Mouse (Mus musculus) embryonic facial prominence, embryonic 13.5 days (tissue): ENCODE results near the gene Adssl1. TPM values are rescaled to one million over a fixed set of nuclear protein-coding genes. Genes with fewer than 3 reads are reported as not detected.
A peak's percentile ranks its signal among the peaks of the same experiment; 100 is the strongest.

Source experiments
- ATAC-seq: fragments of 200-750 bp; cut with Nextera tagmentation; 2 replicates; pipeline ENCODE4 v1.8.0; 2017; ENCODE audit warnings: low read depth; ENCODE audit not compliant: insufficient number of reproducible peaks, insufficient read depth, low FRiP score, low TSS enrichment
- H3K27ac ChIP-seq: fragments of 300-500 bp; sonication (generic); 2 replicates; pipeline ENCODE4 v1.5.1; 2015; ENCODE audit warnings: moderate library complexity, mild to moderate bottlenecking, inconsistent platforms
- H3K27me3 ChIP-seq: fragments of 300-500 bp; sonication (generic); 2 replicates; pipeline ENCODE4 v1.6.1; 2015; ENCODE audit warnings: mild to moderate bottlenecking, inconsistent platforms
- H3K36me3 ChIP-seq: fragments of 300-500 bp; sonication (generic); 2 replicates; pipeline ENCODE4 v1.6.1; 2015; ENCODE audit warnings: mild to moderate bottlenecking, inconsistent platforms
- H3K4me1 ChIP-seq: fragments of 300-500 bp; sonication (generic); 2 replicates; pipeline ENCODE4 v1.6.1; 2015; ENCODE audit warnings: inconsistent platforms
- H3K4me2 ChIP-seq: fragments of 300-500 bp; sonication (generic); 2 replicates; pipeline ENCODE4 v1.6.1; 2015; ENCODE audit warnings: moderate library complexity, mild to moderate bottlenecking, inconsistent platforms
- H3K4me3 ChIP-seq: fragments of 300-500 bp; sonication (generic); 2 replicates; pipeline ENCODE4 v1.5.1; 2015; ENCODE audit warnings: mild to moderate bottlenecking, inconsistent platforms
- H3K9ac ChIP-seq: fragments of 300-500 bp; sonication (generic); 2 replicates; pipeline ENCODE4 v1.6.1; 2015; ENCODE audit warnings: mild to moderate bottlenecking, inconsistent platforms
- H3K9me3 ChIP-seq: fragments of 300-500 bp; sonication (generic); 2 replicates; pipeline ENCODE4 v1.6.1; 2016; ENCODE audit warnings: inconsistent platforms
- WGBS: fragments of 180-500 bp; shearing (Covaris S2); methylation state at CpG from one replicate; pipeline ENCODE4 v1.1.7; 2015; ENCODE audit warnings: mixed read lengths; 5-methylcytosine and 5-hydroxymethylcytosine counted together
- polyA plus RNA-seq: library from polyadenylated mRNA; unstranded; fragments of >200 nt; fragmentation: Nextera tagmentation; extraction: Ambion mirVana; gene quantifications from 2 replicates; pipeline ENCODE4 v1.2.1, GENCODE M21; 2015

Gene Adssl1
- polyA plus RNA-seq, 1 experiment from 2014 or later: 4.4 TPM

DNA sequence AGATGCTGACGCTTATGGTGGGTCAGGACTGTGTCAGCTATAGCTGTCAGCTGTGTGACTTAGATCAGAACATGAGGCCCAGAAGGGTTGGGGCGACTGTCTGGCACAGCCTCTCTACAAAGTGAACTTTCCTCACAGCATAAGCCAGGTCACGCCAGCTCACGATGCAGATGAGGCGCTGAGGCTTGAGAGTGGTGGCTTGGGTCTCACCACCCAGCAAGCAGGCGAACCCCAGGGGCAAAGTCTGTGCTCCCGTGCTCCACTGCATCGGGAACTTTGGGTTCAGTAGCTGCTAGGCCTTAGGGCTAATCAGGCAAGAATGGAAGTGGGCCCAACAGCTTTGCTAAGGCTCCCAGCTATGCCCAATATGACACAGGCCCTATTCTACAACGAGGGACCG, 10.8 kb upstream of the Adssl1 start:
- no peak overlapping the region for H3K9ac ChIP-seq
- H3K36me3 ChIP-seq: peaks cover 45% of the 10 kb centered on the region

DNA sequence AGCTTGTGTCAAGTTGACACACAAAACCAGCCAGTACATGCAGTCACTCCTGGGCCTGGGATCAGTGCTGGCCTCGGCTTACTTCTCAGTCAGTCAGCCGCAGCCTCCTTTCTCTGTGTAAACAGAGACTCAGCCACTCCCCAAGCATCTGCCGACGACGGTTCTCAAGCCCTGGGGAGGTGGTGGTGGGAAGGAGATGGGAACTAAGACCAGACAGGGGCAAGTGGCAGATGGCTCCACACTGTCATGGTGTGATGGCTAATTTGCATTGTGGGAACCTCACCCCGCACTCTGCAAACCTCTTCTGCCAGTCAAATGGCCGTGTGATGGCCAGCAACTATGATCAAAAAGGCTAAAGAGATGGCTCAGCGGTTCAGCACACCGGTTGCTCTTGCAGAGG, 3.2 kb upstream of the Adssl1 start:
- Histone ChIP-seq H3K36me3 (peaks cover 14% of the 10 kb centered on the region), H3K27me3 (peaks cover 33% of the 10 kb centered on the region), H3K9me3 (no peaks in the 10 kb centered on the region), H3K4me2 (no peak overlapping the region), H3K4me1 (peaks cover 28% of the 10 kb centered on the region), H3K9ac (no peak overlapping the region), H3K4me3 (no peak overlapping the region), H3K27ac (no peak overlapping the region)
- 57% methylated on average over 9 of the region's 9 CpGs for WGBS
- no peak for ATAC-seq

More for the DNA sequence above, 10.8 kb upstream of the Adssl1 start:
- WGBS: 81% methylated on average over 10 of the region's 10 CpGs
- Histone ChIP-seq H3K4me2 (no peak overlapping the region), H3K9me3 (no peaks in the 10 kb centered on the region), H3K27ac (no peak overlapping the region), H3K4me1 (peaks cover 9% of the 10 kb centered on the region), H3K4me3 (no peak overlapping the region), H3K27me3 (no peaks in the 10 kb centered on the region)
- no peak for ATAC-seq

DNA sequence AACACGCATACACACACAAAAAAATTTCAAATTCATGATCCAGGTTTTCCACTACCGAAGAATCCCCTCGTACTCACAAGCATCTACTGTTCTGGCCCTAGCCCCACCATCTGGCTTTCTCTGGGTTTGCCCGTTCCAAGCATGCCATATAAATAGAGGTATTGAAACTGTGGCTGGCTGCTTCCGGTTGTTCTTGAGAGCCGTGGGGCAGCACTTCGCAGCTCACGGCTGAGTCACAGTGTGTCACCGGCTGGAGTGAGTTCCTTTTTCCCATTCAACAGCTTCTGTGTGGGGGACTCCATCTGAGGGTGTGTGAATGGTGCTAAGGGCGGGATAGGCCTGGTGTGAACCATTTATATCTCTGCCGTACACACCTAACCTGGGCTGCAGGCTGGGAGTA, 2.7 kb upstream of the Adssl1 start:
- Histone ChIP-seq H3K27ac (no peak overlapping the region), H3K36me3 (peaks cover 12% of the 10 kb centered on the region), H3K4me3 (no peak overlapping the region), H3K9ac (no peak overlapping the region), H3K27me3 (peaks cover 38% of the 10 kb centered on the region), H3K4me2 (no peak overlapping the region), H3K4me1 (peaks cover 28% of the 10 kb centered on the region), H3K9me3 (no peaks in the 10 kb centered on the region)
- 84% methylated on average over 11 of the region's 11 CpGs for WGBS
- no peak for ATAC-seq

DNA sequence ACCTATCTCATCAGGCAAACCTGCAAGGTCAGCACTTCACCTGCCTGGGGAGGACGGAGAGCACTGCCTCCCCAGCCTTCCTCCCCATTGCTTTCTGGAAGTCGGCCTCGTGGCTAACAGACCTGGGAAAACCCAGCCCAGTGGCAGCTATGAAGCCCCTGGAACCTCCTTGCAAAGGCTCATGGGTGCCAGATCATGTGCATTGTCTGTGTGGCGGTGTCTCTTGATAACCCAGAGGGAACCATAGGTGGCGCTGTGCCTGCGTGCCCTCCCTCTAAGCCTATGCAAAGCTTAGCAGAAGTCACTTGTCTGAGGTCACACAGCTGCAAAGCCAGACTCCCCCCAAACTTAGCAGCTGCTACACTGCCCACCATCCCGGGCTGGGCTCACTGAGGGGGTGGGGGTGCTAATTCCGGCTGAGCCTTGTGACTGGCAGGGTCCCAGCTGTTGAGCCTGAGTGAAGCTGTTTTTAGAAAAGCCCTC, 1.9 kb upstream of the Adssl1 start:
- H3K36me3 ChIP-seq: peaks cover 5% of the 10 kb centered on the region
- no peaks in the 10 kb centered on the region for H3K9me3 ChIP-seq
- H3K9ac ChIP-seq: no peak overlapping the region
- peaks cover 43% of the 10 kb centered on the region for H3K27me3 ChIP-seq
- WGBS: 17% methylated on average over 8 of the region's 8 CpGs
- H3K4me2 ChIP-seq: no peak overlapping the region
- peaks cover 28% of the 10 kb centered on the region for H3K4me1 ChIP-seq
- peak; percentile 22; the same call in 1 of the 2 replicates for ATAC-seq
- H3K4me3 ChIP-seq: no peak overlapping the region
- H3K27ac ChIP-seq: no peak overlapping the region

DNA sequence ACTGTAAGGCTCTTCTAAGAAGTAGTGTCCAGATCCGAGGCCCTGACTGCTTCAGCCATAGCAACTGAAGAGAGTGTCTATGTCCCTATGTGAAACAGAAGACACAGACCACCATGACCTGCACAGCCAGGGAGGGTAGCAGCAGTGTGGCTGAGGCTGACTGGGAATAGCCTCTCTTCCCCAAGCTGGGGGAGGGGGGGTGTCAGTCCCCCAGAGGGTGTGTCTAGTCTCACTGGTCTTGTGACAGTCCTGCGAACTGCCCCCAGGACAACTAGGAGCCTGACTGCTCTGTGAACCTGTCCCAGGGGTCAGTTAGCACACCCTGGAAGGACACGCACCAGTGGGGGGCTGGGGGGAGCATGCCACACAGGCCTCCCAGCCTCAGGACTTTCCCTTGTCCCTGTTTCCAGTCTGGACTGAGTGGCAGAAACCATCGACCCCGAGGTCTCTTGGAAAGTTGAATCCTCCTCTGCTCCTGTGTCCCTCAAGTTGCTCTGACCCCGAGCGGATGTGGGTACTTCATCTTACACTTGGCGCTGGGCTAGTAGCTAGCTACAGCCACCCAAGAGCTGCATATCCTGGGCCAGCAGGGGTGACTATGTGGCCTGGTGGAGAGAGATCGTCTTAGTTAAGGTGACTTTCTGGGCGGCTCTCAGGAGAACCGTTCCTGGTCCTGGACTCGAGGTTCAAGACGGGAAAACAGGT, 712 bp upstream of the Adssl1 start:
- Histone ChIP-seq H3K4me2 (peak overlapping the region; percentile 98), H3K4me1 (peaks cover 34% of the 10 kb centered on the region), H3K4me3 (peak overlapping the region; percentile 58), H3K9ac (peak overlapping the region; percentile 77; the same call in 1 of the 2 replicates), H3K27ac (no peak overlapping the region), H3K36me3 (peaks cover 5% of the 10 kb centered on the region), H3K9me3 (no peaks in the 10 kb centered on the region), H3K27me3 (peaks cover 43% of the 10 kb centered on the region)
- 23% methylated on average over 13 of the region's 13 CpGs for WGBS
- ATAC-seq: no peak

DNA sequence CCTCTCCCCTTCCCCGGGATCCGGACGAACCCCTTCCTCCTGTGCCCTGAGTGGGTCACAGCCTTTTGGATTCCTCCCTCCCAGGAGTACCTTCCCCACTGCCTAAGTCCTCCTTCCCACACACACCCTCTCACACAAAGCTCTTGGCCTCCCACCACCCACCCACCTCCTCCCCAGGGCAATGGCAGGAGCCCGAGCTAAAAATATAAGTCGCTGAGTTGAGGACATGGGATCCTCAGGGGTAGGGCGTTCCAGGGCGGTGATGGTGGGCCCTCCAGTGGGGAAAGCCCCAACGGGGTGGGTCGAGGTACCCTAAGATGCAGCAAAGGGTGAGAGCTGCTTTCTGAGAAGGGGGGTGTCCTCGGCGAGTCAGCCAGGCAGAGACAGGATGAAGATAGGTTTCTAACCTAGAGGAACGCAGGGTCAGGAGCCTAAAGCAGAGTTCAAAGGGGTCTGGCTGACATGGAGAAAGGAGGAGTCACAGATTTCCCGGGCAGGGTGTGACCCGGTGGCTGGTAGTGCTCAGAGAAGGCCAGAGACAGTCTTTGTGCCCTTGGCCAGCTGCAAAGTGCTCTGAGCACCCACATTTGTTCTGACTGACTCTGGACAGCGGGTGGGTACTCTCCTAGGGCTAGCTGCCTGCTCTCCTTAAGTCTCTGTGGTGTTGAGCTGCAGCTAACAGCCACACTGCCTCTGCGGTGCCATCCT, 663 bp downstream of the Adssl1 start:
- peak overlapping the region; percentile 98 for H3K4me2 ChIP-seq
- H3K36me3 ChIP-seq: no peaks in the 10 kb centered on the region
- no peak overlapping the region for H3K27ac ChIP-seq
- ATAC-seq: no peak
- H3K9ac ChIP-seq: peak overlapping the region; percentile 77
- no peaks in the 10 kb centered on the region for H3K9me3 ChIP-seq
- peaks cover 43% of the 10 kb centered on the region for H3K27me3 ChIP-seq
- WGBS: 15% methylated on average over 16 of the region's 16 CpGs
- peak overlapping the region; percentile 58 for H3K4me3 ChIP-seq
- H3K4me1 ChIP-seq: peaks cover 34% of the 10 kb centered on the region

DNA sequence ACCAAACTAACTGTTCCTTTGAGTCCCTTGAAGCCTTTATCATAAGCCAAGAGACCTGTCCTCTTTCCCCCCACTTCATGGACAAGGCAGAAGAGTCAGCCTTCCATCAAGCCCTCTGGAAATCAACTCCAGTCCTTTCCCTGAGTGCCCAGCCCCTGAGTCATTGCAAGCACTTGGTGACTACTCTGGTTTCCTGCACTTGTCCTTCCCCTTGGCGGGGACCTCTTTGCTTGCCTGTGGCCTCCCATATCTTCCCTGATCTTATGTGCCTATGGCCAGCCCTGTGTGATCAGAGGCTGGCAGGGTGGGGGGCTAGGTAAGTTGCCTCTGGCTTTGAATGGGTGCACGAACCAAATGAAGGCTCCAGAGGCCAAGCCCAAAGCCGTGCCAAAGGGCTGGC, 2.1 kb downstream of the Adssl1 start:
- ATAC-seq: no peak
- 77% methylated on average over 3 of the region's 3 CpGs for WGBS

DNA sequence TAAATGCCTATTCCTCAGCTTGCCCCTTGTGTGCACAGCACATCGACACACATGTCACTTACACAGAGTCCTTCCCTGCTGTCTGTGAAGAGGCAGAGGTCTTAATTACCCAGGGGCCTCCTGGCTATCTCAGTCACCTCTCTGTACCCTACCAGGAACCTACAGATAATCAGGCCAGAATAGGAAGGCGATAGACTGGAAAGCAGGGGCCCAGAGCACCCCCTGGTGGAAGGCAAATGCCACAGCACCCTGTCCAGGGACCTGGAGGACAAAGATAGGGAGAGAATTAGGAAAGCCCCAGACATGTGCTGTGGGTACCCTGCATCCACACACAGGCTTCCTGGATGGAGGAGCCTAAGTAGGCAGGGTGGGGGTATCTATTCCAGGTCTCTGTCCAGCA, 3.9 kb downstream of the Adssl1 start:
- no peak overlapping the region for H3K27ac ChIP-seq
- H3K27me3 ChIP-seq: peaks cover 38% of the 10 kb centered on the region
- no peak overlapping the region for H3K4me3 ChIP-seq
- no peak overlapping the region for H3K4me2 ChIP-seq
- H3K36me3 ChIP-seq: no peaks in the 10 kb centered on the region
- H3K4me1 ChIP-seq: peaks cover 26% of the 10 kb centered on the region
- H3K9ac ChIP-seq: no peak overlapping the region
- ATAC-seq: no peak
- 16% methylated on average over 2 of the region's 2 CpGs for WGBS
- H3K9me3 ChIP-seq: no peaks in the 10 kb centered on the region

More for the DNA sequence above, 2.1 kb downstream of the Adssl1 start:
- Histone ChIP-seq H3K4me2 (no peak overlapping the region), H3K4me1 (peaks cover 34% of the 10 kb centered on the region), H3K9ac (no peak overlapping the region), H3K27ac (no peak overlapping the region), H3K9me3 (no peaks in the 10 kb centered on the region), H3K27me3 (peaks cover 43% of the 10 kb centered on the region), H3K36me3 (no peaks in the 10 kb centered on the region), H3K4me3 (no peak overlapping the region)

DNA sequence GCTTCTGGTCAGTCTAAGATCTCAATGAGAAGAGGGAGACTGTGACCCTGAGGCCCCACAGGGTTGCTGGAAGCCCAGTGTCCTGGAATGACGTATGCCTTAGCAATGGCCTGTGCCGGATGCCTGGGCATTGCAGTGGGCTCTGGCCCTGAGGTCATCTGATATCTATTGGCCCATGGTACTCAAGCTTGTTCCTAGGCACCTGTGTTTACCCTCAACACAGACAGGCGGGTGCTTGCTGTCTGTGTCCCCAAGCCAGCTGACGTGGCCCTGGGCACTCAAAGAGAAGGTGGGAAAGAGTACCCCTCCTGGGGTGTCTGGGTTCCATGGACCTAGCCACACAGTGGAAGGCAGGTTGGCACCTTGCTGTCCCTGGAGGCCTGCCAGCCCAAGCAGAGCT, 5.9 kb downstream of the Adssl1 start:
- no peak overlapping the region for H3K4me2 ChIP-seq
- H3K36me3 ChIP-seq: no peaks in the 10 kb centered on the region
- ATAC-seq: no peak
- H3K9ac ChIP-seq: no peak overlapping the region
- no peaks in the 10 kb centered on the region for H3K9me3 ChIP-seq
- H3K4me3 ChIP-seq: no peak overlapping the region
- H3K27ac ChIP-seq: no peak overlapping the region
- peaks cover 20% of the 10 kb centered on the region for H3K4me1 ChIP-seq
- peaks cover 20% of the 10 kb centered on the region for H3K27me3 ChIP-seq
- WGBS: 84% methylated on average over 4 of the region's 4 CpGs

DNA sequence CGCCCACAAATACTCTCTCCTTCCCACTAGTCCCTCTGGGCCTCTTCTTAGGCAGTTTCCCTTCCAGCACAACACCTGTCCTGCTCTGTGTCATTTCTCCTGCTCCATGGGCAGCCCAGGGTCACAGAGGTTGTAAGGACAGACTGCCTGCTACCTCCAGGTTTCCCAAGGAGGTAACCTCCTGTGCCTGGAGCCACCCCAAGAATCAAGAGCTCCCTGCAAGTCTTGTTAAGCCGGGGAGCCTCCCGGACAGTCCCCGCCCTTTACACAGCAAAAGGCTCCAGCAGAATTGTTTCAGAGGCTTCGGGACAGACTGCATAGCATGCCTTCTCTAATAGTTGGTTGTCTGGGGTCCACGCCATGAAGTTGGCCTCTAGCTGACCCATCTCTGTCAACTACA, 6.6 kb downstream of the Adssl1 start:
- Histone ChIP-seq H3K9ac (no peak overlapping the region), H3K27me3 (peaks cover 13% of the 10 kb centered on the region)
- no peak for ATAC-seq

DNA sequence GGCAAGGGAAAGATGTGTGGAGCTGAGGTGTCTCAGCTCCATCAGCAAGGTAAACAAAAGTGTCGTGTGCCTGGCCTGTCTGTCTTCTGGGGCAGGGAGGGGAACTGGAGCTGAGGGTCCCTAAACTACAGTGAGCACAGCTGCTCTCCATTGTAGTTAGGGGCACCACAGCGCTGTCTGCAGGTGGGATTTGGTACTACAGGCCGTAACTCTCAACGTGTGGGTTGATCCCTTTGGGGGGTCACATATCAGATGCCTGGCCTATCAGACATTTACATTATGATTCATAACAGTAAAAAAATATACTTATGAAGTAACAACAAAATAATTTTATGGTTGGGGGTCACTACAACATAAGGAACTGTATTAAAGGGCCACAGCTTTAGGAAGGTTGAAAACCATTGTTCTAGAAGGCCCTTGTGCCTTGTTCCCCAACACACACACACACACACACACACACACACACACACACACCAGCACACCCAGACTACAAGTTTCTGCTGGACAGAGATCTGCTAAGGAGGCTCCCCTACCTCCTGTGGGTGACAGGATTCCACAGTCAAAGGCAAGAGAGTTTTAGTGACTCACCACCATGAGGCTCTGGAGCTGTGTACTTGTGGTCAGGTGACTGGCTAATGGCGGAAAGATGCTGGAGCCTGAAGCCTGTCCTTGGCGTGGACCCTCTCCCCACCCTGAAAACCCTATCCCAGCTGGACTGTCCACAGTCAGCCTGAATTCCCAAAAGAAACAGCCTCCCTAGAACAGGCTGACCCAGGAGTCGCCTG, 7.4 kb downstream of the Adssl1 start:
- 58% methylated on average over 7 of the region's 7 CpGs for WGBS
- peaks cover 20% of the 10 kb centered on the region for H3K4me1 ChIP-seq
- no peak for ATAC-seq
- H3K27ac ChIP-seq: no peak overlapping the region
- H3K9ac ChIP-seq: no peak overlapping the region
- H3K4me2 ChIP-seq: no peak overlapping the region
- no peak overlapping the region for H3K4me3 ChIP-seq
- no peaks in the 10 kb centered on the region for H3K9me3 ChIP-seq
- peaks cover 5% of the 10 kb centered on the region for H3K27me3 ChIP-seq
- H3K36me3 ChIP-seq: no peaks in the 10 kb centered on the region

More for the DNA sequence above, 6.6 kb downstream of the Adssl1 start:
- no peak overlapping the region for H3K4me3 ChIP-seq
- H3K27ac ChIP-seq: no peak overlapping the region
- H3K4me1 ChIP-seq: peaks cover 20% of the 10 kb centered on the region
- H3K9me3 ChIP-seq: no peaks in the 10 kb centered on the region
- WGBS: 76% methylated on average over 6 of the region's 6 CpGs
- no peak overlapping the region for H3K4me2 ChIP-seq
- no peaks in the 10 kb centered on the region for H3K36me3 ChIP-seq
